ENCODE assay signal across 31 mouse cellular contexts in genomic region chr6:93265164-93265563, GRCm38 (mm10).
"Had no signal": no experiment of that assay in that cellular context is flagged by ENCODE, and none has a peak within 500 bp of the region (broad histone marks: within the 10 kb centered on the region; RNA-seq: fewer than 3 reads in every experiment).

No protein-coding gene starts in this region.

- H3K4me2 ChIP-seq: limb, embryonic 12.5 days; limb, embryonic 13.5 days; limb, embryonic 15.5 days; liver, embryonic 11.5 days; liver, embryonic 13.5 days; liver, embryonic 15.5 days; lung, embryonic 14.5 days; lung, embryonic 15.5 days; midbrain, embryonic 11.5 days; midbrain, embryonic 12.5 days; midbrain, embryonic 13.5 days; midbrain, embryonic 15.5 days had no signal

- H3K27ac ChIP-seq: left cerebral cortex, adult 2 months; limb, embryonic 10.5 days; limb, embryonic 12.5 days; limb, embryonic 13.5 days; limb, embryonic 15.5 days; liver, embryonic 13.5 days; liver, embryonic 14.5 days; liver, embryonic 15.5 days; lung, embryonic 15.5 days; macrophage; midbrain, embryonic 10.5 days; midbrain, embryonic 12.5 days; midbrain, embryonic 13.5 days; midbrain, embryonic 15.5 days had no signal

- ATAC-seq: liver, postnatal 0 days; lung, postnatal 0 days; midbrain, embryonic 13.5 days; midbrain, embryonic 15.5 days; midbrain, embryonic 16.5 days had no signal

- DNase-seq: left cerebral cortex, postnatal 4 days; liver; liver, embryonic 13.5 days; liver, postnatal 0 days; lung, adult 18-20 months; lung, adult 2 months; lung, embryonic 14.5 days; lung, postnatal 10 days; lung, postnatal 14 days; lung, postnatal 36 days; lung, postnatal 4 days; midbrain, embryonic 14.5 days had no signal

- H3K4me1 ChIP-seq: limb, embryonic 10.5 days; limb, embryonic 12.5 days; limb, embryonic 13.5 days; limb, embryonic 15.5 days; liver, embryonic 13.5 days; liver, embryonic 15.5 days; lung, embryonic 15.5 days; megakaryocyte, embryonic 14.5 days; midbrain, embryonic 10.5 days; midbrain, embryonic 12.5 days; midbrain, embryonic 13.5 days; midbrain, embryonic 15.5 days had no signal

- H3K9ac ChIP-seq: limb, embryonic 12.5 days; limb, embryonic 13.5 days; limb, embryonic 15.5 days; liver, embryonic 13.5 days; liver, embryonic 14.5 days; liver, embryonic 15.5 days; liver, postnatal 0 days; lung, embryonic 14.5 days; lung, embryonic 15.5 days; midbrain, embryonic 12.5 days; midbrain, embryonic 13.5 days; midbrain, embryonic 15.5 days had no signal

- H3K27me3 ChIP-seq: limb, embryonic 12.5 days; limb, embryonic 13.5 days; limb, embryonic 15.5 days; liver, embryonic 13.5 days; liver, embryonic 15.5 days; lung, embryonic 15.5 days; megakaryocyte, embryonic 14.5 days; midbrain, embryonic 12.5 days; midbrain, embryonic 13.5 days; midbrain, embryonic 15.5 days had no signal

- H3K4me3 ChIP-seq: left cerebral cortex, adult 2 months; limb, embryonic 10.5 days; limb, embryonic 12.5 days; limb, embryonic 13.5 days; limb, embryonic 15.5 days; liver, embryonic 13.5 days; liver, embryonic 15.5 days; lung, embryonic 15.5 days; megakaryocyte, embryonic 14.5 days; midbrain, embryonic 10.5 days; midbrain, embryonic 12.5 days; midbrain, embryonic 13.5 days; midbrain, embryonic 15.5 days; myocyte had no signal

- H3K9me3 ChIP-seq: limb, embryonic 10.5 days; limb, embryonic 12.5 days; limb, embryonic 13.5 days; limb, embryonic 15.5 days; liver, embryonic 15.5 days; lung, embryonic 15.5 days; midbrain, embryonic 10.5 days; midbrain, embryonic 12.5 days; midbrain, embryonic 13.5 days; midbrain, embryonic 15.5 days had no signal

- H3K36me3 ChIP-seq: limb, embryonic 10.5 days; limb, embryonic 12.5 days; limb, embryonic 13.5 days; limb, embryonic 15.5 days; liver, embryonic 13.5 days; liver, embryonic 15.5 days; lung, embryonic 15.5 days; midbrain, embryonic 10.5 days; midbrain, embryonic 12.5 days; midbrain, embryonic 13.5 days; midbrain, embryonic 15.5 days had no signal
